ENCODE assay signal across 7 mouse cellular contexts in genomic region chr5:20526588-20526987, GRCm38 (mm10).
A peak's percentile ranks its signal among the peaks of the same experiment; 100 is the strongest.
DNase-seq lines count a peak whose midpoint lies in the region; ATAC-seq and TF ChIP-seq lines count a peak whose summit lies in the region.
"Not testable (repeated sequence)": the region's sequence is repeated elsewhere in the genome, so short reads cannot be mapped to it uniquely, and the experiment has no call there.

No protein-coding gene starts in this region.

- not testable (repeated sequence) for H3K4me3 ChIP-seq in embryonic facial prominence, embryonic 14.5 days (ENCODE audit: low read depth, low read length); forebrain, postnatal 0 days (ENCODE audit: low read depth, low read length)

- not testable (repeated sequence) for H3K27me3 ChIP-seq in embryonic facial prominence, embryonic 14.5 days (replicated peaks; ENCODE audit: control insufficient read depth, insufficient read depth, low read length); forebrain, postnatal 0 days (ENCODE audit: insufficient read depth, low read length)

- not testable (repeated sequence) for H3K4me1 ChIP-seq in embryonic facial prominence, embryonic 14.5 days (ENCODE audit: control insufficient read depth, insufficient read depth, low read length); forebrain, postnatal 0 days (ENCODE audit: insufficient read depth)

- not testable (repeated sequence) for H3K9ac ChIP-seq in embryonic facial prominence, embryonic 14.5 days (ENCODE audit: low read depth, low read length); forebrain, postnatal 0 days

- DNase-seq in Muller cell, postnatal 12 days (ENCODE audit: inconsistent ontology term), result peak; percentile 15
- DNase-seq in embryonic facial prominence, embryonic 14.5 days (ENCODE audit: low spot score), result peak; percentile 18
- DNase-seq in forebrain, postnatal 0 days, result peak; percentile 30
- peak; percentile 32 for DNase-seq in layer of hippocampus, adult 11-12 months (ENCODE audit: low spot score)
- peak; percentile 23 to 35 for DNase-seq in layer of hippocampus, adult 8-10 months (ENCODE audit: low spot score in 2 of 2)
- peak; percentile 44 for DNase-seq in layer of hippocampus, adult 9-11 months
- DNase-seq in telencephalon, adult 2 months (ENCODE audit: low read depth, low spot score), result peak; percentile 68

- not testable (repeated sequence) for ATAC-seq in embryonic facial prominence, embryonic 14.5 days (ENCODE audit: low read depth)
- ATAC-seq in forebrain, postnatal 0 days, result peak; percentile 84

- H3K27ac ChIP-seq in embryonic facial prominence, embryonic 14.5 days (replicated peaks; ENCODE audit: low read depth, low read length); forebrain, postnatal 0 days (ENCODE audit: low read depth, low read length): not testable (repeated sequence)

- H3K36me3 ChIP-seq in embryonic facial prominence, embryonic 14.5 days (ENCODE audit: control insufficient read depth, insufficient read depth, low read length); forebrain, postnatal 0 days (ENCODE audit: insufficient read depth): not testable (repeated sequence)

- not testable (repeated sequence) for H3K9me3 ChIP-seq in embryonic facial prominence, embryonic 14.5 days (ENCODE audit: control insufficient read depth, low read length); forebrain, postnatal 0 days (ENCODE audit: low read length)

- H3K4me2 ChIP-seq in embryonic facial prominence, embryonic 14.5 days (ENCODE audit: low read depth, low read length); forebrain, postnatal 0 days (ENCODE audit: low read depth): not testable (repeated sequence)

- not testable (repeated sequence) for TF ChIP-seq CTCF in forebrain, postnatal 0 days (IDR thresholded peaks at IDR 0.05; ENCODE audit: low read depth)

- 64% methylated on average over 1 of the region's 4 CpGs for WGBS in embryonic facial prominence, embryonic 14.5 days
- 74% methylated on average over 1 of the region's 4 CpGs for WGBS in forebrain, postnatal 0 days

Comparison
In these comparisons a context has a peak if more than half of its experiments do, and no peak if none do; other contexts are left out.
1. DNase-seq: peak in every context shown above with its lines; median percentile 68 in telencephalon, adult 2 months; 44 in layer of hippocampus, adult 9-11 months; 32 in layer of hippocampus, adult 11-12 months; 30 in forebrain, postnatal 0 days; 29 in layer of hippocampus, adult 8-10 months; 18 in embryonic facial prominence, embryonic 14.5 days; 15 in Muller cell, postnatal 12 days.